Mouse (Mus musculus): ENCODE data around the gene Defb42. TPM values are rescaled to one million over a fixed set of nuclear protein-coding genes. Genes with fewer than 3 reads are reported as not detected.

The Defb42 gene
- total and polyA plus RNA-seq, 3 experiments, result not detected

DNA sequence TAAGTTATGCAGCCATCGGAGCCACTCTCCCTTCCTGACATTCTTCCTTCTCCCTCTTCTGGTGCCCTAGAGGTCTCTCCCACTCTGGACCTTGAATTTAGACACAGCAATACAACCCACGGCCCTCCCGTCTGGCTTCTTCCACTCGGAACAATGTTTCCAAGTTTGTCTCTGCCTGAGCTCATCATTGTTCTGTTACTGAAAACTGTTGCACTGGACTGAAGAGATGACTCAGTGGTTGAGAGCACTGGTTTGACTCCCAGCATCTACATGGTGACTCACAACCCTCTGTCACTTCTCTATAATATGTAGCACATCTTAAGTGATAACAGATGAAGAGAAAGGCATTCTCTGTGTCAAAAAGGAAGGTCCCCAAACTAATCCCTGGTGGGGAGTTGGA is 32.1 kb upstream of the Defb42 start:
- DNase-seq (ENCODE audit: low read depth, low spot score), result no peak
- H3K4me1 ChIP-seq (ENCODE audit: control insufficient read depth in 1 of 2, insufficient read depth in 2 of 2, low read length in 2 of 2), result no peaks in the 10 kb centered on the region
- H3K79me2 ChIP-seq (ENCODE audit: control insufficient read depth, insufficient read depth, low read length, poor library complexity), result no peaks in the 10 kb centered on the region
- no peak overlapping the region for H3K27ac ChIP-seq (ENCODE audit: control insufficient read depth, low read depth, low read length)
- H3K36me3 ChIP-seq (ENCODE audit: control insufficient read depth in 1 of 2, insufficient read depth in 2 of 2, low read length in 2 of 2), result no peaks in the 10 kb centered on the region
- no peak overlapping the region for H3K4me3 ChIP-seq (ENCODE audit: control insufficient read depth in 1 of 2, insufficient read depth in 1 of 2, low read depth in 2 of 2, low read length in 2 of 2)
- no peaks in the 10 kb centered on the region for H3K27me3 ChIP-seq (ENCODE audit: control insufficient read depth in 1 of 2, insufficient read depth in 2 of 2, low read length in 2 of 2)
- TF ChIP-seq ZMIZ1 (IDR thresholded peaks at IDR 0.05; ENCODE audit: low read depth, low read length) (no peak), NRF1 (IDR thresholded peaks at IDR 0.05; ENCODE audit: insufficient read depth, low read depth, low read length, poor library complexity, severe bottlenecking) (no peak), GATA1 (IDR thresholded peaks at IDR 0.05; ENCODE audit: low read depth, low read length) (no peak)
- no peak overlapping the region for H3K9ac ChIP-seq (ENCODE audit: control insufficient read depth, low read depth, low read length, poor library complexity, severe bottlenecking)
- H3K9me3 ChIP-seq (replicated peaks; ENCODE audit: insufficient read depth, low read length), result no peaks in the 10 kb centered on the region

DNA sequence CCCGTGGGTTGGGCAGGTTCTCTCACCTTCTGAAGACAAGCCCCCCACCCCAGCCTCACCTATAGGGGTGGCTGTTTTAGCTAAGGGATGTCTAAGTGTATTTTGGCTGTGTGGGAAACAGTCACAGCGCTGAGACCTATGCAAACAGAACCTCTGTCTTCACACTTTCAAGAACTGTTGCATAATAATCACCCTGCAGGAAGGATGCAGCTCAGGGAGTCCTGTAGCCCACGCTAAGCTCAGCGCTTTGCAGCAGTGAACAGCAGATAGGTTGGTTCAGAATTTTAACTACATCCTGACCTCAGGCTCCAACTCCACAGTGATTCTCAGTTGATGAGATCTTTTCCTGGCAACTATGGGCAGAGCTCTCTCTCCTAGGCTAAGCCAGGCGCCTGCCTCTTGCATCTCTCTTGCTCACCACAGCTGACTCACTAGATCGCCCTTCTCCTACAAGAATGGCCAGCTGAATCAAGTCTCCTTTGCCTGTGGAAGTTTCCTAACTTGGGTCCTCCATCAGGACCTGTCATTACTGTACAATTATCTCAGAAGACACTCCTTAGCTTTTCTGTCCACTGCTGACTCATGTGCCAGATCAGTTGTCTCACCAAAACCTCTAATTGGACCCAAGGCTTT is 26.2 kb upstream of the Defb42 start:
- Histone ChIP-seq H3K9me3 (replicated peaks; ENCODE audit: insufficient read depth, low read length) (no peaks in the 10 kb centered on the region), H3K27me3 (ENCODE audit: control insufficient read depth in 1 of 2, insufficient read depth in 2 of 2, low read length in 2 of 2) (peaks cover 0 to 2% of the 10 kb centered on the region in 2 experiments; a peak in 1 of 4 replicates), H3K27ac (ENCODE audit: control insufficient read depth, low read depth, low read length) (no peak overlapping the region), H3K4me1 (ENCODE audit: control insufficient read depth in 1 of 2, insufficient read depth in 2 of 2, low read length in 2 of 2) (no peaks in the 10 kb centered on the region), H3K4me3 (ENCODE audit: control insufficient read depth in 1 of 2, insufficient read depth in 1 of 2, low read depth in 2 of 2, low read length in 2 of 2) (no peak overlapping the region), H3K36me3 (ENCODE audit: control insufficient read depth in 1 of 2, insufficient read depth in 2 of 2, low read length in 2 of 2) (no peaks in the 10 kb centered on the region), H3K9ac (ENCODE audit: control insufficient read depth, low read depth, low read length, poor library complexity, severe bottlenecking) (no peak overlapping the region), H3K79me2 (ENCODE audit: control insufficient read depth, insufficient read depth, low read length, poor library complexity) (no peaks in the 10 kb centered on the region)
- TF ChIP-seq JUND (IDR thresholded peaks at IDR 0.05; ENCODE audit: low read depth, low read length), result no peak
- TF ChIP-seq MYC (IDR thresholded peaks at IDR 0.05; ENCODE audit: low read depth, low read length), result no peak
- TF ChIP-seq CTCF (IDR thresholded peaks at IDR 0.05 in 2 of 3, conservative IDR thresholded peaks at IDR 0.05 in 1 of 3; ENCODE audit: control insufficient read depth in 1 of 3, insufficient read depth in 1 of 3, low read depth in 2 of 3, low read length in 3 of 3, poor library complexity in 1 of 3, severe bottlenecking in 1 of 3), result no peak
- no peak for TF ChIP-seq HCFC1 (IDR thresholded peaks at IDR 0.05; ENCODE audit: low read depth, low read length)
- TF ChIP-seq NRF1 (IDR thresholded peaks at IDR 0.05; ENCODE audit: insufficient read depth, low read depth, low read length, poor library complexity, severe bottlenecking), result no peak
- no peak for TF ChIP-seq TBP (IDR thresholded peaks at IDR 0.05; ENCODE audit: low read depth, low read length)
- TF ChIP-seq BHLHE40 (IDR thresholded peaks at IDR 0.05; ENCODE audit: borderline replicate concordance, low read depth, low read length), result no peak
- no peak for TF ChIP-seq ZKSCAN1 (IDR thresholded peaks at IDR 0.05; ENCODE audit: low read depth, low read length)
- TF ChIP-seq CHD2 (IDR thresholded peaks at IDR 0.05; ENCODE audit: low read length), result no peak
- no peak for TF ChIP-seq POLR2AphosphoS2 (IDR thresholded peaks at IDR 0.05; ENCODE audit: low read length)
- TF ChIP-seq RAD21 (IDR thresholded peaks at IDR 0.05; ENCODE audit: low read depth, low read length), result no peak
- no peak for TF ChIP-seq USF2 (IDR thresholded peaks at IDR 0.05; ENCODE audit: borderline replicate concordance in 1 of 2, insufficient read depth in 1 of 2, low read depth in 1 of 2, low read length in 2 of 2)
- TF ChIP-seq ZC3H11A (IDR thresholded peaks at IDR 0.05; ENCODE audit: low read depth, low read length), result no peak
- DNase-seq (ENCODE audit: low read depth, low spot score), result no peak
